Mouse (Mus musculus) adrenal gland (tissue): ENCODE results near the gene Htr1d.

Experiments used
- intact Hi-C: fragments of 180-260 bp; cut with DNase I; formaldehyde crosslinking; loops from one replicate; pipeline ENCODE4 v1.15.1; 2025

Gene Htr1d

GRCm38 (mm10) chr4:136451564-136451963 is 28.2 kb downstream of the Htr1d start:
- intact Hi-C loops = loop anchor here (5.0 kb wide), 1 partner anchor 84 kb away; no protein-coding TSS in a partner anchor

- intact Hi-C loops = loop anchor here (5.0 kb wide), 1 partner anchor 85 kb away; no protein-coding TSS in a partner anchor
Observed at GRCm38 (mm10) chr4:136452286-136452685, 29.0 kb downstream of the Htr1d start.

- intact Hi-C loops = loop anchor here (5.0 kb wide), 1 partner anchor 85 kb away; no protein-coding TSS in a partner anchor
Observed at GRCm38 (mm10) chr4:136452792-136453191, 29.5 kb downstream of the Htr1d start.

DNA sequence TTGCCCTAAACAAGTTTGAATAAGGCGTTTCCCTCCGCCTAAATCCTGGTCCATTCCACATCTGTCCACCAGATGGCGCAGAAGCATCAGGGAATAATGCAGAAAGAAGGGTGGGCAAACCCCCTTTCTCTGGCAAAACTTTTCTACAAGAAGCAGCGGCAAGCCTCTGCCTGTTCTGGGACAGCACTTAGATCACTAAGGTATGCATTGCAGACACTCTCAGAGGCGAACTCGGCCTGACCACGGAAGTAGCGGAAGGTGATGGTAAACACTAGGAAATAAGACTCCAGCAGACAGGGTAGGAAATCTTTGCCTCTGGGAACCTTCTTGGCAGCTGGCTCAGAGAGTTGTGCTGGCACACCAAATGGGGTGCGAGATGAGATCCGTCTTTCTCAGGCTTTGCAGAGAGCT is 31.5 kb downstream of the Htr1d start:
- intact Hi-C loops = loop anchor here (1.0 to 5.0 kb wide), 5 partner anchors 52 to 169 kb away; partner anchors contain the start of gene Kdm1a

DNA sequence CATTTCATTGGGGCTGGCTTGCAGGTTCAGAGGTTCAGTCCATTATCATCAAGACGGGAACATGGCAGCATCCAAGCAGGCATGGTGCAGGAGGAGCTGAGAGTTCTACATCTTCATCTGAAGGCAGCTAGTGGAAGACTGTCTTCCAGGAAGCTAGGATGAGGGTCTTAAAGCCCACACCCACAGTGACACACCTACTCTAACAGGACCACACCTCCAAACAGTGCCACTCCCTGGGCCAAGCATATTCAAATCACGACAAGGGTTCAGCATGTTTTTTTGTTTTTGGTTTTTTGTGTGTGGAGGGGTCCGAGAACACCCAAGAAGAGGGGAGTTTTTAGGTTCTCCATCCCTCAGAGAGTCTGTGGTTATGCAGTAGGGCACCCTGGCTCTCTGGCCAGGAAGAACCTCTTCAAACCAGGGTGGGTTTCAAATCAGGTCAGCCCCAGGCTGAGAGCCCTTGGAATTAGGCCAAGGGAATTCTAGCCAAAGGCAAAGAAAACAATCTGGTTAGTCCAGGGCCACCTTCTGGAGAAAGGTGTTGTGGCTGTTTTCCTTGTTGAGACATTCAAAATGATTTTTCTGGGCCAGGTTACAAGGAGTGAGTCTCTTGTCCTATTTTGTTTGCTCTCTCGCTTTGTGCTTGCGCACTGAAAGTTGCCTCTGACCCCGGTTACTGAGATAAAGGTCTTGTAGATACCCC is 33.3 kb downstream of the Htr1d start:
- intact Hi-C loops = loop anchor here (5.0 kb wide), 2 partner anchors 51 to 146 kb away; partner anchors contain the start of gene Kdm1a

GRCm38 (mm10) chr4:136458276-136458675 is 35.0 kb downstream of the Htr1d start:
- intact Hi-C loops = loop anchor here (5.0 kb wide), 2 partner anchors 49 to 144 kb away; partner anchors contain the start of gene Kdm1a

GRCm38 (mm10) chr4:136459210-136459609 is 35.9 kb downstream of the Htr1d start:
- intact Hi-C loops = loop anchor here (5.0 kb wide), 2 partner anchors 48 to 143 kb away; partner anchors contain the start of gene Kdm1a

DNA sequence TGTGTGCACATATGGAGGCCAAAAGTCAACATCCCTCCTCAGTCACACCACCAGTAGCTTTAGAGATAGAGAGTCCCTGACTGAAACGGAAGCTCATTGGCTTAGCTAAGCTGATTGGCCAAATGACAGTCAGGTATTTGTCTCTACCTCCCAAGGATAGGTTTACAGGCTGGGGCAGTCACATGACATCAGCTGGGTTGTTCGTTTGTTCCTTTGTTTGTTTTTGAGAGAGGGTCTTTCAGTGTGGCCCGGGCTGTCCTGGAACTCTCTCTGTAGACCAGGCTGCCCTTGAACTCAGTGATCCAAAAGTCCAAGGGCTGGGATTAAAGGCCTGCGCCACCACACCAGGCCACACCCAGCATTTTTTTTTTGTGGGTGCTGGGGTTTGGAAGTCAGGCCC is 37.9 kb downstream of the Htr1d start:
- intact Hi-C loops = no loop called here

DNA sequence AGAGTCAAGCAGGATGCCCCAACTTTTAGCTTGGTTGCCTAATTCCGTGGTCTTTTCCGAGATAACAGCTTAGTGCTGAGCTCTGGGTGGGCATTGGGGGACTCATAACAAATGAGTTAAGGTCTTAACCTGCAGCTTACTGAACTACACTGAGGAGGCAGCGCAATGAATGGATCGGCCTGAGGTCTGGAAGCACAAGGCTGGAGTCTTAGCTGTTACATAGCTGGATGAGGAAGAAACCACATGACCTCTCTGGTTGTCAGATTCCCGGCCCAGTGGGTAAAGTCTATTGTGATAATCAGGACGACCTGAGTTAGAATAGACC is 38.4 kb downstream of the Htr1d start:
- intact Hi-C loops = no loop called here

- intact Hi-C loops = no loop called here
Observed at GRCm38 (mm10) chr4:136462086-136462838, 38.9 kb downstream of the Htr1d start, which contains the start of gene 6030445D17Rik. Gene 6030445D17Rik, plus strand, starts transcription at chr4:136462250.

- intact Hi-C loops = no loop called here
Observed at GRCm38 (mm10) chr4:136462839-136463178, 39.5 kb downstream of the Htr1d start.

DNA sequence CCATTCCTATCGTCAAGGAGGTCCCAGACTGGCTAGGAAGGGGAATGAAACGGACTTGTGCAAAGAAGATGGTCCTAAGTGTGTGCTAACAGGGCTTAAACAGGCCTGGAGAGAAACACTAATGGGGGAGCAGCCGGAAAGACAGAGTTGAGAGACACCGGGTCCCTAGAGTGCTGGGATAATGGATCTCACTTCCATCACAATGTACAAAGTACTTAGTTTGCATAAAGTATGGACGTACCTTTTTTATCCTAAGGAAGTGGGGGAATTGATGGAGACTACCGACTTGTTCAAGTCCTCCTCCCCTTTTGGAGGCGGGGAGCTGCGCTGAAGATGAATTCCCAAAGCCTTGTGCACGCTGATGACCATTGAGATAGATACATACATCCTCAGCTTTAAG is 40.1 kb downstream of the Htr1d start:
- intact Hi-C loops = no loop called here

GRCm38 (mm10) chr4:136466226-136466625 is 42.9 kb downstream of the Htr1d start:
- intact Hi-C loops = no loop called here

- intact Hi-C loops = no loop called here
Observed at GRCm38 (mm10) chr4:136468553-136469327, 45.4 kb downstream of the Htr1d start.

GRCm38 (mm10) chr4:136469371-136469903 is 46.1 kb downstream of the Htr1d start, which contains the start of gene Luzp1:
Gene Luzp1, plus strand, starts transcription at chr4:136469761.
- intact Hi-C loops = no loop called here

DNA sequence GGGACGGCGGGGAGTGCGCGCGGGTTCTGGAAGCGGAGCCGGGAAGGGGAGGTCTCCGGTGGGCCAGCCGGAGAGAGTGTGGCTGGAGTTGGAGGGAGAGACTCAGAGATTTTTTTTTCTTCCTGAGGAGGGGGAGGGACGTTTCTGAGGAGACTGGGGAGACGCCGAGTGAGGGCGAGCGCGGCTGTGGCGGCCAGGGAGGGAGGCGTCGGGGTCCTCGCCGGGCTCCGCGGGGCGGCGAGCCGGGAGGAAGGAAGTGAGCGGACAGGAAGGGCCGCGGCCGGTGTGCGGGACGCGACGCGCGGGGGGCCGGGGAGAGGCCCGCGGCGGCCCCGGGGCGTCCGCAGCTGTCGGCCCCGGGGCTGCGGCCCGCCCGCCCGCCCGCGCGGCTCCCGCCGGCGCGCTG is 46.6 kb downstream of the Htr1d start:
- intact Hi-C loops = no loop called here

DNA sequence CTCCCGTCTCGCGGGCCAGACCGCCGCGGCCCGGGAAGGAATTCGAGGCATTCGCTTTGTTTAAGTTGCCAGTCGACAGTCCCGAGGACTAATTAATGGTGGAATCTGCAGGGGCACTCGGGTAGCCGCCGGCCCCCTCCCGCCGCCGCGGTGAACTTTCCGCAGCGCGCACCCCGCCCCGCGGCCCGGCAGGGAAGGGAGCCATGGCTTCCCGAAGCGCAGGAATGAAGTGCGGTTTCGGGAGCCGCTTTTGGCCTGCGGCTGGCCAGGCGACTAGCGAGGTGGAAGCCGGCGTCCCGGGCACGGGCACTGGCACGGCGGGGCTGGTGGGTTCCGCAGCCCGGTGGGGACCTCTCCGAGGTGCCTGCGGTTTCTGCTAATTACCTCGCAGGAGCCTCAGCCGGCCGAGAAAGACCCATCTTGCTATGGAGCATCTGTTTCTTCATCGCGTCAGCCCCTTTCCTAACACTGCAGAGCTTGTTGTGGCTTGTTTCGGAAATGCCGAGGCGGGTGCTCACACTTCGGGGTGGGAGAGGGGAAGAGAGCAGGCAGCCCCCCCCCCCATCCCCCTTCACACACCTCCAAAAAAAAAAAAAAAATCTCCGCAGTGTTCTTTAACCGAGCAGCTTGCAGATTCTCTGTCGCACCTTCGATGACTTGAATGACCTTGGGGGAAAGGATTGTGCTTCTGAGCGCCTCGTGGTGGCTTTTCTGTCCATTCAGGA is 47.2 kb downstream of the Htr1d start:
- intact Hi-C loops = no loop called here

DNA sequence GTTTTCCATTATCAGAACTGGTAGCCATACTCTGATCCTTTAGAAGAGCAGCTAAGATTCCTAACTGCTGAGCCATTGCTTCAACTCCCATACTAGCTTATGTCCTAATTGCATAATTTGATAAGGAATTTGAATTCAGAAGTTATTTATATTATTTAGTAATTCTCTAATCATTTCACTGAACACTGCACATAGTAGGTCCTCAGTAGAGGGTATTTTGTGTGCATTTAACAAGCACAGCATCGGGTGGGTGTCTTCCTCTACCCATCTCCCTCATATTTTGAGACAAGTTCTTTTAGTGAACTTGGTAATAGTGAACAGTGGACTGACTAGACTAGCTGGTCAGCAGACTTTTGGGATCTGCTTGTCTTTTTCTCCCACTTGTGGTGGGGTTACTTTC is 53.4 kb downstream of the Htr1d start:
- intact Hi-C loops = no loop called here

- intact Hi-C loops = loop anchor here (1.0 kb wide), 1 partner anchor 27 kb away; no protein-coding TSS in a partner anchor
Observed at GRCm38 (mm10) chr4:136486549-136486948, 63.2 kb downstream of the Htr1d start.
